Mouse (Mus musculus) liver, embryonic 16.5 days (tissue): ENCODE results near the gene Acsl5. TPM values are rescaled to one million over a fixed set of nuclear protein-coding genes. Genes with fewer than 3 reads are reported as not detected.

Source experiments
- ATAC-seq: fragments of 200-750 bp; cut with Nextera tagmentation; 2 replicates; pipeline ENCODE4 v1.8.0; 2017; ENCODE audit warnings: low read depth, mild to moderate bottlenecking, moderate number of reproducible peaks, moderate library complexity
- H3K27ac ChIP-seq: fragments of 300-500 bp; sonication (generic); 2 replicates; pipeline ENCODE4 v1.5.1; 2014; ENCODE audit warnings: mild to moderate bottlenecking, low read length
- H3K27me3 ChIP-seq: fragments of 300-500 bp; sonication (generic); 2 replicates; pipeline ENCODE4 v1.6.1; 2014; ENCODE audit warnings: low read depth, low read length, mixed read lengths; ENCODE audit not compliant: control insufficient read depth, insufficient read depth
- H3K36me3 ChIP-seq: fragments of 300-500 bp; sonication (generic); 2 replicates; pipeline ENCODE4 v1.6.1; 2014; ENCODE audit warnings: mild to moderate bottlenecking; ENCODE audit not compliant: control insufficient read depth, insufficient read depth
- H3K4me1 ChIP-seq: fragments of 300-500 bp; sonication (generic); 2 replicates; pipeline ENCODE4 v1.6.1; 2014; ENCODE audit warnings: low read depth, low read length, mixed read lengths; ENCODE audit not compliant: control insufficient read depth
- H3K4me2 ChIP-seq: fragments of 300-500 bp; sonication (generic); 2 replicates; pipeline ENCODE4 v1.6.1; 2014; ENCODE audit warnings: low read depth, low read length, mixed read lengths
- H3K4me3 ChIP-seq: fragments of 300-500 bp; sonication (generic); 2 replicates; pipeline ENCODE4 v1.5.1; 2014; ENCODE audit warnings: low read depth, mild to moderate bottlenecking, low read length
- H3K9ac ChIP-seq: fragments of 300-500 bp; sonication (generic); 2 replicates; pipeline ENCODE4 v1.6.1; 2014; ENCODE audit warnings: low read depth, low read length
- H3K9me3 ChIP-seq: fragments of 300-500 bp; sonication (generic); replicated peaks from 2 replicates; pipeline ENCODE4 v1.6.1; 2016; ENCODE audit warnings: low read length; ENCODE audit not compliant: control insufficient read depth
- WGBS: fragments of 180-500 bp; shearing (Covaris S2); extraction: QIAGEN DNeasy Blood & Tissue Kit; methylation state at CpG from one replicate; pipeline ENCODE4 v1.1.7; 2014; ENCODE audit not compliant: insufficient replicate concordance; 5-methylcytosine and 5-hydroxymethylcytosine counted together
- polyA plus RNA-seq: library from polyadenylated mRNA; unstranded; fragments of >200 nt; fragmentation: Nextera tagmentation; extraction: Ambion mirVana; gene quantifications from 2 replicates; pipeline ENCODE4 v1.2.1, GENCODE M21; 2015

Gene Acsl5
- polyA plus RNA-seq: 203 and 205 TPM in 2 replicates

- 72% methylated on average over 9 of the region's 9 CpGs for WGBS
- Histone ChIP-seq H3K27ac (peak within 1 kb of the TSS; percentile 57), H3K9me3 (no peaks in the 10 kb centered on the region), H3K4me2 (peak within 1 kb of the TSS; percentile 69), H3K4me1 (peaks cover 45% of the 10 kb centered on the region), H3K27me3 (no peaks in the 10 kb centered on the region), H3K36me3 (no peaks in the 10 kb centered on the region), H3K4me3 (peak within 1 kb of the TSS; percentile 38), H3K9ac (no peak within 1 kb of the TSS)
- peak; percentile 35 for ATAC-seq
Measured at GRCm38 (mm10) chr19:55251383-55252124, at the start of gene Acsl5. Gene Acsl5, plus strand, starts transcription at chr19:55251938.

GRCm38 (mm10) chr19:55206482-55207138, 45.1 kb upstream of the Acsl5 start:
- 34% methylated on average over 8 of the region's 8 CpGs for WGBS
- no peaks in the 10 kb centered on the region for H3K36me3 ChIP-seq
- peaks cover 9% of the 10 kb centered on the region for H3K4me1 ChIP-seq
- peak; percentile 45; the same call in 1 of the 2 replicates for ATAC-seq
- H3K9me3 ChIP-seq: no peaks in the 10 kb centered on the region
- H3K4me2 ChIP-seq: peak overlapping the region; percentile 44
- H3K27ac ChIP-seq: no peak overlapping the region
- no peak overlapping the region for H3K9ac ChIP-seq
- no peaks in the 10 kb centered on the region for H3K27me3 ChIP-seq
- H3K4me3 ChIP-seq: no peak overlapping the region

- Histone ChIP-seq H3K4me3 (no peak overlapping the region), H3K27ac (no peak overlapping the region), H3K36me3 (no peaks in the 10 kb centered on the region), H3K9ac (no peak overlapping the region), H3K27me3 (no peaks in the 10 kb centered on the region), H3K4me1 (peaks cover 9% of the 10 kb centered on the region), H3K4me2 (peak overlapping the region; percentile 44), H3K9me3 (no peaks in the 10 kb centered on the region)
- ATAC-seq: peak; percentile 91
- 18% methylated on average over 6 of the region's 6 CpGs for WGBS
Measured at GRCm38 (mm10) chr19:55207205-55207604, 44.5 kb upstream of the Acsl5 start.

- Histone ChIP-seq H3K27ac (no peak overlapping the region), H3K9ac (no peak overlapping the region), H3K4me1 (peaks cover 9% of the 10 kb centered on the region), H3K9me3 (no peaks in the 10 kb centered on the region), H3K4me2 (peak overlapping the region; percentile 44; the same call in 1 of the 2 replicates), H3K36me3 (no peaks in the 10 kb centered on the region), H3K27me3 (no peaks in the 10 kb centered on the region), H3K4me3 (no peak overlapping the region)
- WGBS: 50% methylated on average over 25 of the region's 25 CpGs
- no peak; the same call in 1 of the 2 replicates for ATAC-seq
Measured at GRCm38 (mm10) chr19:55207746-55208538, 43.8 kb upstream of the Acsl5 start.

- H3K9me3 ChIP-seq: no peaks in the 10 kb centered on the region
- 56% methylated on average over 4 of the region's 4 CpGs for WGBS
- no peaks in the 10 kb centered on the region for H3K27me3 ChIP-seq
- H3K9ac ChIP-seq: no peak overlapping the region
- H3K27ac ChIP-seq: no peak overlapping the region
- H3K36me3 ChIP-seq: no peaks in the 10 kb centered on the region
- no peak overlapping the region for H3K4me2 ChIP-seq
- peaks cover 9% of the 10 kb centered on the region for H3K4me1 ChIP-seq
- H3K4me3 ChIP-seq: no peak overlapping the region
- ATAC-seq: no peak
Measured at GRCm38 (mm10) chr19:55208654-55209053, 43.1 kb upstream of the Acsl5 start.

GRCm38 (mm10) chr19:55209084-55209483, 42.7 kb upstream of the Acsl5 start:
- Histone ChIP-seq H3K4me3 (no peak overlapping the region), H3K27me3 (no peaks in the 10 kb centered on the region), H3K27ac (no peak overlapping the region), H3K4me2 (no peak overlapping the region), H3K9me3 (no peaks in the 10 kb centered on the region), H3K9ac (no peak overlapping the region), H3K4me1 (peaks cover 9% of the 10 kb centered on the region), H3K36me3 (no peaks in the 10 kb centered on the region)
- whole genome bisulfite sequencing: 69% methylated on average over 3 of the region's 3 CpGs
- ATAC-seq: no peak

GRCm38 (mm10) chr19:55211698-55212097, 40.0 kb upstream of the Acsl5 start:
- WGBS: 70% methylated on average over 1 of the region's 1 CpGs

GRCm38 (mm10) chr19:55213617-55214340, 38.0 kb upstream of the Acsl5 start:
- 75% methylated on average over 12 of the region's 12 CpGs for WGBS

More at GRCm38 (mm10) chr19:55211698-55212097, 40.0 kb upstream of the Acsl5 start:
- Histone ChIP-seq H3K9me3 (no peaks in the 10 kb centered on the region), H3K27me3 (no peaks in the 10 kb centered on the region), H3K4me3 (no peak overlapping the region), H3K9ac (no peak overlapping the region), H3K36me3 (no peaks in the 10 kb centered on the region), H3K27ac (no peak overlapping the region), H3K4me2 (no peak overlapping the region), H3K4me1 (peaks cover 9% of the 10 kb centered on the region)
- no peak for ATAC-seq

More at GRCm38 (mm10) chr19:55213617-55214340, 38.0 kb upstream of the Acsl5 start:
- H3K9ac ChIP-seq: no peak overlapping the region
- peaks cover 14% of the 10 kb centered on the region for H3K4me1 ChIP-seq
- H3K36me3 ChIP-seq: no peaks in the 10 kb centered on the region
- ATAC-seq: no peak
- no peak overlapping the region for H3K4me2 ChIP-seq
- no peak overlapping the region for H3K27ac ChIP-seq
- H3K4me3 ChIP-seq: no peak overlapping the region
- H3K9me3 ChIP-seq: no peaks in the 10 kb centered on the region
- no peaks in the 10 kb centered on the region for H3K27me3 ChIP-seq
